Mouse (Mus musculus): ENCODE data around the gene Wrap53.

DNA sequence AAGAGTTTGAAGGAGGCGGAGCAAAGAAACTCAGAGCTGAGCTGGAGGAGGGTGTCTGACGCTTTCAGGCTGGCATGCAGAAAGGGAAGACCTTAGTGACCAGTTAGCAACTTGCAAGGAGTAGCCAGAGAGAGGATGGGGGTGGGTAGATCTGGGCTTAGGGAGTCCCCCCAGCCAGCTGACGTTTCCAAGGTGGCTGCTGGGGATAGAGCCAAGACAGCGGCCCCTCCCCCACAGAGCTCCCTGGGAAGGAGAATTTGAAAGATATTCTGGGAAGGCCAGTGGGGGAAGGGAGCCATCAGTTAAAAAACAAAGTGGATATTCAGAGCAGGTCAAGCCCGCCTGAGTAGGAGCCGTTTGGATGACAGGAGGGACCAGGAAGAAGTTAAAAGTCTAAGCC lies 20.0 kb upstream of the Wrap53 start:
- TF ChIP-seq POLR2A (IDR thresholded peaks at IDR 0.05; ENCODE audit: insufficient read depth, low read depth, low read length) (no peak), CTCF (IDR thresholded peaks at IDR 0.05; ENCODE audit: insufficient read depth, low read depth, low read length) (no peak)
